Mouse (Mus musculus): ENCODE results near the gene Stk4.
"Not testable (repeated sequence)": the region's sequence is repeated elsewhere in the genome, so short reads cannot be mapped to it uniquely, and the experiment has no call there.

The Stk4 gene

GRCm38 (mm10) chr2:164070142-164070764 lies at the start of gene Stk4:
Gene Stk4, plus strand, starts transcription at chr2:164070322.
- DNase-seq: peak; percentile 47

DNA sequence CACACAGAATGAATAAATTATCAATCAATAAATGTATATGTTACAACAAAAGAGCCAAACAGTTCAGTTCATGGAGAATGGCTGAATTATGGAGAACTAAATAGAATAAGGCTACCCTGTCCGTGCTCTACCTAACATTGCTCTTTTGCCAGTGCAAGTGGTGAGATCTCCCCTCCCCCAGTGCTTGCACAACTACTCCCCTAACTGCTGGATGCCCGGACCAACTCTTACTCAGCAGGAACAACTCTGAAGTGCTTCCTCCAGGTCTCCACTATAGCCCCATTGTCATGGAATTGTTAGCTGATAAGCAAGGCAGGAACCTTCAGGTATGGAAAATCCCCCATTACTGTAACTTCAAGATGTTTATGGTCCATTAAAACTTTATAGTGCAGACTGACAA lies 48.0 kb upstream of the Stk4 start:
- no peak for DNase-seq

- no peak for DNase-seq
These were observed 45.0 kb upstream of the Stk4 start, which contains the start of gene Pabpc1l for GRCm38 (mm10) chr2:164025150-164025549. Gene Pabpc1l, plus strand, starts transcription at chr2:164025450.

- no peak for DNase-seq
These were observed 39.0 kb upstream of the Stk4 start for GRCm38 (mm10) chr2:164031147-164031546.

DNA sequence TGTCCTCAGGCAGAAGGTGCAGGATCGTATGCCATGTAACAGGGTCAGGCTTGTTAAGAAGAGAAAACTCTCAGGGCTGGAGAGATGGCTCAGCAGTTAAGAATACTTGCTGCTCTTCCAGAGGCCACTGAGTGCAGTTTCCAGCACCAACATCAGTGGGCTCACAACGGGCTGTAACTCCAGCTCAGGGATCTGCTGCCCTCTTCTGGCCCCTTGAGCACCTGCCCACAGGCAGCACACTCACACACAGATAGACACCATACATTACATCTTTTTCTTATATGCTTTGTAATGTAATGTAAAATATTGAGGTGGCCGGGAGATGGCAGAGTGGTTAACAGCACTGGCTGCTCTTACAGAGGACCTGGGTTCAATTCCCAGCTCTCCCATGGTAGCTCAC lies 37.1 kb upstream of the Stk4 start:
- no peak for DNase-seq

DNA sequence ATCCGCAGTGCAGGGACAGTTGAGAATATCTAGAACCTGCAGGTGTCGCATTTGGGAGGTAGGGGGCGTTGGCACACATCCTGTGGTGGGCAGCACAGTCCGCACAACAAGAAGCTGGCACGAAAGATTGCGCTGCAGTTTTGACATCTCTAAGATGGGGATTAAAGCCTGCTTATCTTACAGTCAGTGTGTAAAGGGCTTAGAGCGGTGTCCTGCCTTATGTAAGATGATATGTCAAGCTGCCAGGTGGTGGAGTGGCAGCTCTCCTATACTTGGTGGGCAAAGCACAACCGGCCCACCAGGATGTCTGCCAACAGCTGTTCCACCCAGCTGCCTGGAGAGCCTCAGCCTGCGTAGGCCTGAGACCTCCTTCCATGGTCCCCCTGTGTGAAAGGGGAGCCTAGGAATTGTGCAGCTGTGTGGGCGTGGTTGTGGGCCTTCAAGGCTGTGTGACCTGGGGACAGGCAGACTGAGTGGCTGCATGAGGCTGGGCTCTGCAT lies 33.6 kb upstream of the Stk4 start:
- DNase-seq: no peak

- no peak for DNase-seq
These were observed 31.6 kb upstream of the Stk4 start for GRCm38 (mm10) chr2:164038407-164039028.

DNA sequence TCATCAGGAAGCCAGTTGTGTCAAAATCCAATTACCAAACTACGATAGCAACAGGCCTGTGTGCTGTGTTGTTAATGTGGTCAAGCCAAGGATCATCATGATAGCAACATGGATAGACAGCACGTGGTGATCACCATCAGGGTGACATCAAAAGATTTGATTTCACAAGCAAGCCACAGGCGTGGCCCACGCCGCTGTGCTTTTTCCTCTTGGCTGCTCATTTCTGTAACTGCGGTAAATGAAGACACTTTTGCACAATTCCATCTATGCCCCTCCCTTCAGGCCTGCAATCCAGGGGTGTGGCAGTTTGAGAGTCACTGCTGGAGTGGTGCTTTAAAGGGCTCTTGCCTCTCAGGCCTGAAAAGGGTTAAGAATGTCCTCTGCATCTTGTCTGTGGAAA lies 29.2 kb upstream of the Stk4 start:
- no peak for DNase-seq

DNA sequence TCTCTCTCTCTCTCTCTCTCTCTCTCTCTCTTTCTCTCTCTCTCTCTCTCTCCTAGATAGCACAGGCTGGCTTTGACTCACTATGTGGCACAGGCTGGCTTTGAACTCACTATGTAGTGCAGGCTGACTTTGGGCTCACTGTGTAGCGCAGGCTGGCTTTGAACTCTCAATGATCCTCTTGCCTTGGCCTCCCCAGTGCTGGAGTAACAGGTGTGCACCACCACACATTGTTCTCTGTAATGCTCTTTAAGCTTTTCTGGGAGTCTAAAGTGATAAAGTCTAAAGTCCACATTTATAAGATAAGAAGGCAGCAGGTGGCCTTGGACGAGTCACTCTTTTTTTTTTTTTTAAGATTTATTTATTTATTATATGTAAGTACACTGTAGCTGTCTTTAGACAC lies 28.6 kb upstream of the Stk4 start:
- DNase-seq: no peak

- DNase-seq: no peak
These were observed 22.9 kb upstream of the Stk4 start for GRCm38 (mm10) chr2:164047197-164047690.

DNA sequence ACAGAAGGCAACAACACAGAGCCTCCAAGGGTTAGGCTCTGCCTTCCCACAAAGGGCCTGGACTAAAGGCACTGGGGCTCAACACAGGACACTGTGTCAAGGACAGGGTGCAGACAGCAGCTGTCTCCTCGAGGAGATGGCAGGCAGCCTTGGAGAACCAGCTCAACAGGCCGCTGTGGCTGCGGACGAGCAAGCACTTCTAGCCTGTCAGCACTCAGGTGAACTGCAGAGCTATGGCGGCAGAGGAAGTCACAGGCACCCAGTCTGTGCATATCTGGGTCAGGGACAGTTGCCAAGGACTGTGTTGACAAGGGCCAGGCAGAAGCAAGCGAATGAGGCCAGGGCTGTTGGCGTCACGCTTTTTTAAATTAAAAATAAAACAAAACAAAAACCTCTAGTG lies 16.4 kb upstream of the Stk4 start:
- DNase-seq: no peak

GRCm38 (mm10) chr2:164054671-164055070 lies 15.5 kb upstream of the Stk4 start:
- no peak for DNase-seq

DNA sequence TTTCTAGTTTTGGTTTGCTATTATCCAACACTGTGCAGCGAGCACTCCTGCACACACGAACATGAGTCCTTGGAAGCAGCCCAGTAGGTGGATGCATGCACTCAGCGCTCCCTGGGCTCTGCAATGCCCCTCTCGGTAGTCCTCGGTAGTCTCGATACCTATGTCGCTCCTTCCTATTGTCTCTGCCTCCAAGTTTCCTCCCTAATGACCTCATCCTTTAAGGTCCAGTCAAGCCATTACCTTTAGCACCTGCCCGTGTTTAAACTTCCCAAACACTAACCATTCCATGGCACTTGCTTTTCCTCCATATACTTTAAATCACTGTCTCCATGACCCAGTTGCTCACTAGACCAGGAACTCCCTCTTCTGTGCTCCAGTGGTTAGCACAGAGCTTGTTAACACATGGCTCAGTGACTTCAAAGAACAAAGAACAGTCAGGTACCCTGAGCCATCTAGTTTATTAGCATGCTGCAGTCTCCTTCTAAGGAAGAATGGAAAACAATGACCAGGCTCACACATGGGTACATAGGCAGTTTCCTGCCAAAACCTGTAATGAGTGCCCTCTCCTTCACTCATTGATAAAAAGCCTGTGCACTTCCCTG lies 10.4 kb upstream of the Stk4 start:
- DNase-seq: no peak

- DNase-seq: peak; percentile 87
These were observed 779 bp downstream of the Stk4 start, which contains the start of gene Tomm34 for GRCm38 (mm10) chr2:164070765-164071436. Gene Tomm34, minus strand, starts transcription at chr2:164071169.

GRCm38 (mm10) chr2:164071437-164071820 lies 1.3 kb downstream of the Stk4 start:
- DNase-seq: not testable (repeated sequence)

DNA sequence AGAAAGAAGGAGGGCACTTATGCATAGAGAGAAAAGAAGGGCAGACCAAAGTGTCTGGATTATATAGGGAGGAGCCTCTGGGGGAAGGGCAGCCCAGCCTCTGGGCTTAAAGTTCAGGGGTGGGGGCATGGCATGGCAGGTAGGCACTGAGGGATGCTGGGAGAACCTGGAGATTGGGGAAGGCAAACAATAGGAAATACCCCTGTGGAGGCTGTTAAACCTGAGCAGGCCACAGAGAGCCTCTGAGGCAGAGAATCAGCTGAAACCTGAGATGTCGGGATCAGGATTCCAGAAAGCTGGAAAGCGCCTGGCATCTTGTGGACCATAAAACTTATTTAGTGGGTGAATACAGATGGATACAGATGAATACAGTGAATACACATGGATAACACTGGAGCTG lies 2.0 kb downstream of the Stk4 start:
- no peak for DNase-seq

DNA sequence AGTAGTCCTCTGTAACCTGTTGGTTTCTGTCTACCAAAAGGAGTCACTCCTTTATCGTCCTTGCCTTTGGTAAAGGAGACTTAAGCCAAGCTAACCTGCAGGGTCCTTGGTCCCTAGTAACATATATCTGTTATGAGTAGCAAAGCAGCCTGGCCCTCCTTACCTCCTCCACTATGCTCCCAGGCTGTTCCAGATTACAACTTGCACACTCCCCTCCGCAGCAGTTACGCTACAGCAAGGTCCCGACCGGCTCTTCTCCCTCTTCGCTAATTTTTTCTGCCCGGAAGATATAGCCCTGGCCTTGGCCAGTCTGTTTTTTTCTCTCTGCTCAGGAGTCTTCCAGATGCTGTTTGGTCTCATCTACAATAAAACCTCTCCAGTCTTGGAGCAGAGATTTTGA lies 3.0 kb downstream of the Stk4 start:
- DNase-seq: no peak

GRCm38 (mm10) chr2:164073918-164074578 lies 3.9 kb downstream of the Stk4 start:
- DNase-seq: peak; percentile 98

DNA sequence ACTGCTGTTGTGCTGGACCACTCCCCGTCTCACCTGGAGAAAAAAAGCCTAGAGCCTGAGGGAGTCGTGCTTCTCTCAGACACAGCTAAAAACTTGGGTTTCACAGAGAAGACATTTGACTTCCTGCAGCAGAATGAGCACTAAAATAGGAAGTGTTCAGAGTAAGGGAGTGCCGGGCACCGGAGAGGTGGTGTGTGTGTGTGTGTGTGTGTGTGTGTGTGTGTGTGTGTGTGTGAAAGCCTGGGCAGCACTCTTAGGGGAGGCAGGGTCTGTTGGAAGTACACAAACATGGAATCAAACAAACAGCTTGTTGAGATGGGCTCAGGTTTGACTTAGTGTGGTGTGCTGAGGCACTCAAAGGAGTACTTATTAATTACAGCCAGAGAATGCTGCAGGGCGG lies 5.0 kb downstream of the Stk4 start:
- DNase-seq: no peak

DNA sequence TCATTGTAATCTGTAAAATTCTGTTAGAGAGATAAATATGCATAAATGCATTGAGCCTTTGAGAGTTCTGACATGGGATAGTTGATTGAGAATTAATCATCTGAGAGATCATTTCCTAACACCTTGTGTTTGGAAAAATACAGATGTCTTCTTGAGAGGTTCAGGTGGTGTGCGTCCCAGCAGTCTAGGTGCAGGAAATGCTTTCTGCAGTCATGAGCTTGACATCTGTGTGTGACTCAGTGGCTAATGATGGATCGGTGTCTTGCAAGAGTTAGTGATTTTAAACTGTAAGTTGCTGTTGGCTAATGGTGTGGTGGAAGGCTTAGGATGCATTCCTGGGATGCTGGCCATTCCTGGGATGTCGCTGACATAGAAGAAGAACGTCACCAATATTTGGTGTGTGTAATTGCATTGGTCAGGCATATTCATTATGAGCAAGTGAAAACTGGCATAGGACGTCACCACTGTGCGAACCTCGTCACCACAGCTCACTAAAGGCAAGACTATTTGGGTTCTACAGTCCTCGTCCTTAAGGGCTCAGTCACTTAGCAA lies 6.8 kb downstream of the Stk4 start:
- no peak for DNase-seq

DNA sequence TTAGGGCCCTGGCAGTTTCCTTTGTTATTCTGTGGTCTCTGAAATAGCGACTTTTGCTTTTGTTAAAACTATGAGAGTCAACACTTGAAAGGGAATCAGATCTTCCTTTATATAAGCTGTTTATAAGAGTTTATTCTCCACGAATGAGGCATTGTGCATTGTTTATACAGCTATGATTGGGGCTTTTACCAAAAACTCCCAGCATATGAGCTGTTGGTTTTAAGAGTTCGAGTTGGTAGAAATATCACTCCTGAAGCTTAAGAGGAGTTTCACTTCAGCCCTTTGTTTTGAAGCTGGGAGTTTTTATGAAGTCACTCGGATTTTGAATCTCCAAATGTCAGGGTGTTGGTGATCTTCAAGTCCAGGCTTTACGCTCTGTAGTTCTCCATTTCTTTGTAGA lies 7.8 kb downstream of the Stk4 start:
- DNase-seq: no peak

DNA sequence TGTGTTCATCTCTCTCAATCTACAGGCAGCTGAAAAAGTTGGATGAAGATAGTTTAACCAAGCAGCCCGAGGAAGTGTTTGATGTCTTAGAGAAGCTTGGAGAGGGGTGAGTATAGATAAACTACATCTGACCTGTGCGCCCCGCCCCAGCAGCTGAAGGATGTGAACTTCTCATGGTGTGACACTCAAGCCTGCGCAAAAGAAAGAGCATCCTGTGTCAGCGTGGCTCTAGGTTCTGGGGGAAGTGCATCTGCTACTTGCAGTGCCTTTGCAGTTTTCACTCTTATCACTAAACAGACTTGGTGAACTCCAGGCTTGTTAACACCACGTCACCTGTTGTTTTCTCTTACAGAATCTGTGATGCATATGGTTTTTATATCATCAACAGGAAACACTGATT lies 9.4 kb downstream of the Stk4 start:
- no peak for DNase-seq

DNA sequence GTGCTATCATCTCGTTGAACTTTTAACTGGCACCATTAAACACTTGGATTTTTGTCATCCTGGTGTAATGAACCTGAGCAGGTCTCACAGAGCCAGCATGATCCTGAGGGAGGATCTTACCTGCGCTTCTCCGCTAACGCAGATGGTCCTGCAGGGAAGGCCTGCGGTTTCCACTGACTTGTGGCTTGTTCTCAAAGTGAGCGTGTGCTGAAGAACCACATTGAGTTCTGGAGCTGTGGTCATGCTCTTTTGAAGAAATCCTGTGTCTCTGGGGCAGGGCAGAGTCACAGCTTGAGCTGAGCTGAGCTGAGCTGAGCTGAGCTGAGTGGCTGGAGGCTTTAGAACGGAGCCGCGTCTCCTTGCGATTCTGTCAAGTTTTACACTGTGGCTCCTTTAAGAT lies 11.5 kb downstream of the Stk4 start:
- no peak for DNase-seq

Measured in right cerebral cortex, postnatal 14 days (tissue).